Mouse (Mus musculus) brain, embryonic 14.5 days (tissue): ENCODE data around the gene Oas3.

ENCODE experiments used
- CTCF ChIP-seq: fragments of 200-500 bp; IDR thresholded peaks from 2 replicates; pipeline ENCODE4 v1.5.1; 2012; ENCODE audit warnings: inconsistent platforms, mild to moderate bottlenecking, moderate library complexity, borderline replicate concordance; ENCODE audit not compliant: insufficient read depth, insufficient read length; ENCODE audit errors: extremely low read depth
- POLR2A ChIP-seq: fragments of 200-500 bp; IDR thresholded peaks from 2 replicates; pipeline ENCODE4 v1.6.1; 2012; ENCODE audit warnings: mild to moderate bottlenecking, inconsistent platforms, borderline replicate concordance; ENCODE audit not compliant: poor library complexity, insufficient read depth, insufficient read length, severe bottlenecking; ENCODE audit errors: extremely low read depth

DNA sequence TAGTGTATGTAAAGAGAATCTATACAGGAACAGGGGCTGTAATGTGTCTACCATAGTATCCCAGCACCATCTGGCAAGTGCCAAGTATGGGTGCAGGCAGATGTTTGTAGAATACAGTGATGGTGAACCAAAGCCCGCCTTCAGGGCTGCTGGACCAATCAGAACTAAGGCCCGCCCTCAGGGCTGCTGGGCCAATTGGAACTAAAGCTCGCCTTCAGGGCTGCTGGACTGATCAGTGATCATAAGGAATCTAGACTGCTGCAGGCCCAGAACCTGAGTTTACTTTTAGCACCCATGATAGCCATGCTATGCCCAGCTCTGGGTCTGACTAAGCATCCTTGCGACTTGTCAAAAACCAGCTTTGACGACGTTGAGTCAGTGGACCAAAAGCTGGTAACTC, 15.6 kb downstream of the Oas3 start:
- TF ChIP-seq CTCF (no peak), POLR2A (no peak)
